Mouse (Mus musculus): ENCODE measurements around the gene C130073F10Rik.

GRCm38 (mm10) chr4:101893656-101894420 lies at the start of gene C130073F10Rik:
- TF ChIP-seq KAT2A (IDR thresholded peaks at IDR 0.05; ENCODE audit: insufficient replicate concordance, low read length) (no peak), CTCF (conservative IDR thresholded peaks at IDR 0.05 in 1 of 2, IDR thresholded peaks at IDR 0.05 in 1 of 2; ENCODE audit: low read depth in 2 of 2, low read length in 2 of 2) (no peak), NRF1 (IDR thresholded peaks at IDR 0.05; ENCODE audit: low read depth, low read length) (no peak)
